Mouse (Mus musculus): ENCODE measurements around the gene Zbtb16.
A peak's percentile ranks its signal among the peaks of the same experiment; 100 is the strongest.

Zbtb16 gene

GRCm38 (mm10) chr9:48728731-48729123, 107.3 kb downstream of the Zbtb16 start:
- DNase-seq (ENCODE audit: low spot score in 2 of 2) = no peak

- no peak for DNase-seq (ENCODE audit: low spot score in 2 of 2)
Measured at GRCm38 (mm10) chr9:48728083-48728730, 107.8 kb downstream of the Zbtb16 start.

- no peak for DNase-seq (ENCODE audit: low spot score in 2 of 2)
Measured at GRCm38 (mm10) chr9:48726341-48726740, 109.7 kb downstream of the Zbtb16 start.

- no peak for DNase-seq (ENCODE audit: low spot score in 2 of 2)
Measured at GRCm38 (mm10) chr9:48725918-48726317, 110.1 kb downstream of the Zbtb16 start.

GRCm38 (mm10) chr9:48725161-48725560, 110.9 kb downstream of the Zbtb16 start:
- no peak for DNase-seq (ENCODE audit: low spot score in 2 of 2)

GRCm38 (mm10) chr9:48724733-48725132, 111.3 kb downstream of the Zbtb16 start:
- DNase-seq (ENCODE audit: low spot score in 2 of 2) = no peak

- peak; percentile 94 to 98 for DNase-seq (ENCODE audit: low spot score in 2 of 2)
Measured at GRCm38 (mm10) chr9:48723511-48724304, 112.3 kb downstream of the Zbtb16 start.

- no peak for DNase-seq (ENCODE audit: low spot score in 2 of 2)
Measured at GRCm38 (mm10) chr9:48723025-48723424, 113.0 kb downstream of the Zbtb16 start.

- DNase-seq (ENCODE audit: low spot score in 2 of 2) = no peak
Measured at GRCm38 (mm10) chr9:48722261-48722920, 113.6 kb downstream of the Zbtb16 start.

GRCm38 (mm10) chr9:48721655-48722054, 114.4 kb downstream of the Zbtb16 start:
- no peak for DNase-seq (ENCODE audit: low spot score in 2 of 2)

GRCm38 (mm10) chr9:48721172-48721571, 114.8 kb downstream of the Zbtb16 start:
- no peak for DNase-seq (ENCODE audit: low spot score in 2 of 2)

GRCm38 (mm10) chr9:48720251-48720963, 115.6 kb downstream of the Zbtb16 start:
- DNase-seq (ENCODE audit: low spot score in 2 of 2) = no peak

GRCm38 (mm10) chr9:48719619-48720018, 116.4 kb downstream of the Zbtb16 start:
- DNase-seq (ENCODE audit: low spot score in 2 of 2) = no peak

GRCm38 (mm10) chr9:48716549-48716948, 119.5 kb downstream of the Zbtb16 start:
- DNase-seq (ENCODE audit: low spot score in 2 of 2) = no peak

GRCm38 (mm10) chr9:48715042-48715441, 121.0 kb downstream of the Zbtb16 start:
- DNase-seq (ENCODE audit: low spot score in 2 of 2) = no peak

GRCm38 (mm10) chr9:48713779-48714178, 122.2 kb downstream of the Zbtb16 start:
- DNase-seq (ENCODE audit: low spot score in 2 of 2) = no peak

- no peak for DNase-seq (ENCODE audit: low spot score in 2 of 2)
Measured at GRCm38 (mm10) chr9:48712985-48713765, 122.8 kb downstream of the Zbtb16 start.

- no peak for DNase-seq (ENCODE audit: low spot score in 2 of 2)
Measured at GRCm38 (mm10) chr9:48711826-48712225, 124.2 kb downstream of the Zbtb16 start.

GRCm38 (mm10) chr9:48711296-48711781, 124.7 kb downstream of the Zbtb16 start:
- no peak for DNase-seq (ENCODE audit: low spot score in 2 of 2)

- no peak for DNase-seq (ENCODE audit: low spot score in 2 of 2)
Measured at GRCm38 (mm10) chr9:48710355-48711295, 125.4 kb downstream of the Zbtb16 start.

All from heart, adult 9 months (tissue).